Mouse (Mus musculus) spleen, adult 2 months (tissue): ENCODE results near the gene Smyd3.
"Not testable (repeated sequence)": the region's sequence is repeated elsewhere in the genome, so short reads cannot be mapped to it uniquely, and the experiment has no call there.

Experiments used
- CTCF ChIP-seq: fragments of 200-500 bp; IDR thresholded peaks from 2 replicates; pipeline ENCODE4 v1.5.1; 2011; ENCODE audit warnings: mild to moderate bottlenecking, inconsistent platforms; ENCODE audit not compliant: insufficient read depth, insufficient read length, insufficient replicate concordance; ENCODE audit errors: extremely low read depth
- POLR2A ChIP-seq: fragments of 200-500 bp; IDR thresholded peaks from 2 replicates; pipeline ENCODE4 v1.6.1; 2011; ENCODE audit warnings: low read depth, low read length, inconsistent platforms

DNA sequence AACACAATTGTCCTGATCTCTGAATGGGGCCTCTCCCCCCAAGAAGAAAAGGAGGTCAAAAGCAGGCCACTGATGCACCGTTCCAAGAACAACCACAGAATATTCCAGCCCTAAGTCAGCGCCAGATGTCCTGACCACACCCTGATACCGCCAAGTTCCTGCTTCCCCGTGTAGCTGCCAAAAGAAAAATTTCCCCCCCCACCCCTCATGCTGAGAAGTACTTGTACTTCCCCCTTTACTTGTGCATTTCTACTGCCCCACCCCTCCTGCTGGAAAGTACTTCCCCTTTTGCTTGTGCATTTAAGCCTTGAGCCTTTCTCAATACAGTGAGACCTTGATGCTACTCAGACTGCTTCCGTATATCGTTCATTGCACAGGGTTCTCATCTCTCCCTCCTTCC, 227.7 kb downstream of the Smyd3 start:
- not testable (repeated sequence) for TF ChIP-seq POLR2A, CTCF
